Mouse (Mus musculus) v-Abl transformed pro-B cells (cell line): Measurements from ENCODE around the gene Hoxd3.

Source experiments
- in situ Hi-C, 2 experiments: fragments of 400-800 bp; cut with MboI; formaldehyde crosslinking; loops; one replicate each; pipeline ENCODE4 v1.15.1; 2025; ENCODE audit not compliant: unreplicated experiment in 2 of 2

The Hoxd3 gene

DNA sequence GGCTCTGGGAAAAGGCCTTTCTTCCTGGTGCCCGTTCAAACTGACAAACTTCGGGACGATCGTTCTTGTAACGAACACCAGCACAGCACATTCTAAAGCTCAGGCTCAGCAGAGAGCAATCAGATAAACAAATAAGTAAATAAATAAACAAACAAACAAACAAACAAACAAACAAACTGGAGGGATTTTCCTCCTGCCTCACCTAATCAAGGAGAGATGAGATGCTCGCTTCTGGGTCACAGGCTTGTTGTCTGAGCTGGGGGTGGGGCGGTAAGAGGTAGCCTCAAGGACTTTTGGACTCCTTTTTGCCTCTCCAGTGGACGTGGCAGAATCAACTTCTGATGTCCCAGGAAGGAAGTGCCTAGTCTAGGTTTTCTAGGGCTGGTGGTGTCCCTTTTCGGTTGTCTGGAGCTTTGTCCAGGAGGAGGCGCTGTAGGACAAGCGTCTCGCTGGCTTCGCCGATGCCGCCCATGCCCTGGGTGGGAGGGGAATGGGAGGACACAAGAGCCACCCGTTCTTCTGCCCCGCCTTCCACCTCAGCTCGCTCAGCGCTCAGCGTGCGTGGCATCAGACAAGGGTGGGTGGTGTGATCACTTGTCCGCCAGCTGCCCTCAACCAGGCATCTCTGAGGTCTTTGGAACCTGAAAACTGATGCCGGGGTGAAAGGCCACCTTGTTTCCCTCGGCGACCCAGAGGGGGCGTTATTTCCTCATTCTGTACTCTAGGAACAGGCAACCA is 3.9 kb downstream of the Hoxd3 start:
- in situ Hi-C loops, result loop anchor here (5.0 to 25.0 kb wide), 7 partner anchors 247 to 1247 kb away; no protein-coding TSS in a partner anchor

DNA sequence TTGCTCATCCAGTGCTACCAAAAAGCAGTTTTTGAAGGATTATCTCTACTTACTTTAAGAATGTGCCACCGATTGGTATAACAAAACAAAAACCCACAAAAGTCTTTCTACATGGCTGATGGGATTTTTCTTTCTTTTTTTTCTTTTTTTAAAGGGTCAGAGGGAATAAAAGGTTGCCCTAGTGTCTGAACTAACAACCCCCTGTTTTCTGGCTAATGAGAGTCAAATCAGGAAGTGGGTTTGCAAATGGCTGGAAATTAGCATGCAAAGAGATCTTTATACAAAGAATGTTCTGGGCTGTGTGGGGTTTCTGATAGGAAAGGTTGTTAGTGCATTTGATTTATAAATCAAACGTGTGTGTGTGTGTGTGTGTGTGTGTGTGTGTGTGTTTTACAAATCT is 8.7 kb downstream of the Hoxd3 start:
- in situ Hi-C loops, result loop anchor here (25.0 kb wide), 4 partner anchors 342 to 1242 kb away; no protein-coding TSS in a partner anchor

DNA sequence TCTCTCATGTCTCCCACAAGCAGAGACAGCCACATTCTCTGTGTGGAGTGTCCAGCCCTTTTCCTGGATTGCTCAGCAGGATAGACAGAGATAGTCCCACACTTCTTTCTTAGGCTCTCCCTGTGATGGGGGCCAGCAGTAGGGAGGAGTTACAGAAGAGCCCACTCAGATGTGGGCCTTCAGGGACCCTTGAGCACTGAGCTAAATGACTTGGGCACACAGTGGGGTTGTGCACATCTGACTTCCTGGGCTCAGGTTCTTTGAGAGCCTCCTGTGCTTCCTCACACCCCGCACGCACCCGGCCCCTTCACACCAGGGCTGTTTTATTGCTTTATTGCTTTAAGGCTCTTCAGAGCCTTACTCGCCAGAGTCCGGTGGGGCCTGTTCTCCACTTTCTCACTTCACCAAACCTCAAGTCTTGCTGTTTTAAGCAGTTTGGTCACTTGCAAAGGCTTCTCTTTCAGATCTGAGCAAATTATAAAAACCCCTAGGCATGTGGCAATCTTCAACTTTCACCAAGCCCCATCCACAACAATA is 9.3 kb downstream of the Hoxd3 start:
- in situ Hi-C loops, result loop anchor here (25.0 kb wide), 4 partner anchors 341 to 1241 kb away; no protein-coding TSS in a partner anchor

DNA sequence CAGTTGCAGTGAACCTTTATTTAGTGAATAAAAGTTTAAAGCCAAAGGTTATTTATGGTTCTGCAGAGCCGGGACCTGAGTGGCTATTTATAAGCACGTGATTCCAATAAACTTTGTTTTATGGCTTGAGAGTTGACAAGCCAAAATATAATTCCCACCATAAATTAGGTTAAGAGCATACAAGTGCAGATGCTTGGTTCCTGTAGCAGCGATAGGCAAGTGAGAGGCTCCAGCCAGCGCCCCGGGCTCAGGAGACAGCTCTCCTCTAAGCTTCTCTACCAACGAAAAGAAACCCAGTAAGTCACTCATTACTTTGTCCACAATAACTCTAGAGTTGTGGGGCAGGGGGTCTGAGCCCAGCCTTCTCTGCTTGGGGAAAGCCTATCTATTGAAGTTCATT is 10.2 kb downstream of the Hoxd3 start:
- in situ Hi-C loops, result loop anchor here (25.0 kb wide), 4 partner anchors 340 to 1240 kb away; no protein-coding TSS in a partner anchor

DNA sequence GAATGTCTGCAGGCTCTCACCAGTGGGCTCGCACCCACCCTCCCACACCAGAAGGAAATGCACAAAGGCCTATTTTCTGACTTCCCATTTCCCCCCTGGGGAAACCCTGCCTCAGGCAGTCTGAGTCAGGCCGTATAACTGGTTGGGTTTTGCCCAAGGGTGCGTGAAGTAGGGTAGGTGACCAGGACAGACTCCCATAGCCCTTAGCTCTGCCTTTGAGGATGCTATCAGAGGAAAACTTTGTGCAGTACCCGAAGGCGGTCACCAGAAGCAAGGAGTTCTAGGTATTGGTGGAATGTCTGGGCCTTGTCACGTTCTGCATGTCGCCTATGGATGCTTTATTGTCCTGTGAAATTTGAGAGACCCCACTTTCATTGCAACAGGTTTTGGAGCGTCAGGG is 11.2 kb downstream of the Hoxd3 start:
- in situ Hi-C loops, result loop anchor here (25.0 kb wide), 4 partner anchors 339 to 1239 kb away; no protein-coding TSS in a partner anchor

DNA sequence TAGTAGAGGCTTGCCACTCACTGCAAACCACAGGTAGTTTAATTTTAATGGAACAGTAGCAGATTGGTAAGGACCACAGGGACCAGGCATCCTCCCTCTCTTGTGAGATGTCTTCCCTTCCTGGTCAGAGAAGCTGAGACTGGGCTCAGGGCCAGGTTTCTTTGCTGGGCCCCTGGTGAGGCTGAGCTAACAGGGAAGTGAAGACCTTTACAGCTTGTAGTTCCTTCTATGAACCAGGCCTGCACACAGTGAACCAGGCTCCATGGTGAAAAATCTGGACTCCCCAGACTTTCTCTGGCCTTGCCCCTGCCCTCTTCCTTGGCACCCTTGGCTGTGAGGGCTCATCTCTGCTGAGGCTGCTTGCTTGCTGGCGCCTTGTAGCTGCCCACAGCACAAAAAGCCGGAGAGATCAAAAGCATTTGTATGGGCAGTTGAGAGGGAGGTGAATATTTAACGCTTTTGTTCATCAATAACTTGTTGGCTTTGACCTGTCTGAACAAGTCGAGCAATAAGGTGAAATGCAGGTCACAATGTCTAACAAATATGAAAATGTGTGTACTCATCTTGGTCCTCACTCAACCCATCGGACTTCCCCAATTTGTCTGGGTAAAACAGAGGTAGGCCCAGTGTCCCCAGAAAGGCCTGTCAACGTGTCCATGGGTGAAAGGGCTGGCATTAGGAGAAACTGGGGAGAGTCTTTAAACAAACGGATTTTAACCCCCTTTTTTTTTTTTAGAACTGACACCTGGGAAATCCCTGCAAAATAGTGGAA is 12.7 kb downstream of the Hoxd3 start:
- in situ Hi-C loops, result loop anchor here (25.0 kb wide), 5 partner anchors 338 to 1288 kb away; no protein-coding TSS in a partner anchor

DNA sequence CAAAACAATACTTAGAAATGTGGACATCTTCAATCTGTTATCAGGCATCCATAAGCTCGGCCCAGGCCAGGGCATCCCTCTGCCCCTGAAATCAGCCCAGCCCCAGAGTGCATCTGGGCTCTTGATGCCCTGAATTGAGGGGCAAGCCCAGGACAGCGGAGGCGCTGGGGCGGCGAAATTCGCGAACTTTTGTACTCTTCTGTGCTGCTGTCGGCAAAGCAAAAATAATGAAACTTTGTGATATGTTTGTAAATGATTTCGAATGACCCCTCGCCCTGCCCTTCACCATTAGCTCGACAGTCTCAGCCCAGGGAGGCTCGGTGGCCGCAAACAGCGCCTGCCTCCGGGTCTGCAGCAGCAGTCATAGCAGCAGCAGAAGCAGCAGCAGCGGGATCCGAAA is 13.4 kb downstream of the Hoxd3 start:
- in situ Hi-C loops, result loop anchor here in 1 of 2 experiments (25.0 kb wide), 1 partner anchor 1287 kb away; no protein-coding TSS in a partner anchor

DNA sequence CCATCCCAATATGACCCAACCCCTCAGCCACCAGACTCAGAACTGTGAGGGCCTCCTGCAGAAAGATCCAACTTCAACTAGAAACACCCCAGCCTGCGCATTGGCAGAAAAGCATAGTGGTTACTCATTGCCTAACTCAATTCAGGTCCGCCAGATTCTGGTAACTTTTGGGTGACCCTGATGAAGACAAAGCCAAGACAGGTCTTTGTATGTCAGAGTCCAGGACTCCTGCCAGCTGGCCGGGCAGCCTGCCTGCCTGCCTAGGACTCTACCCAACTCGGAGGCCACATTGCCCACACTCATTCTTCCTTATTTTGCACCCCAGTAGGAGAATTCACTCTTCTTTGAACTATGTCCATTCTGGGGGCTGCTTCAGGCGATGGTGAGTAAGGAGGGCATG is 14.8 kb downstream of the Hoxd3 start, which contains the start of gene Gm28230:
Gm28230 (plus strand) TSS at position 178 of the 400 bp plus-strand sequence.
- in situ Hi-C loops, result loop anchor here in 1 of 2 experiments (25.0 kb wide), 1 partner anchor 1286 kb away; no protein-coding TSS in a partner anchor

DNA sequence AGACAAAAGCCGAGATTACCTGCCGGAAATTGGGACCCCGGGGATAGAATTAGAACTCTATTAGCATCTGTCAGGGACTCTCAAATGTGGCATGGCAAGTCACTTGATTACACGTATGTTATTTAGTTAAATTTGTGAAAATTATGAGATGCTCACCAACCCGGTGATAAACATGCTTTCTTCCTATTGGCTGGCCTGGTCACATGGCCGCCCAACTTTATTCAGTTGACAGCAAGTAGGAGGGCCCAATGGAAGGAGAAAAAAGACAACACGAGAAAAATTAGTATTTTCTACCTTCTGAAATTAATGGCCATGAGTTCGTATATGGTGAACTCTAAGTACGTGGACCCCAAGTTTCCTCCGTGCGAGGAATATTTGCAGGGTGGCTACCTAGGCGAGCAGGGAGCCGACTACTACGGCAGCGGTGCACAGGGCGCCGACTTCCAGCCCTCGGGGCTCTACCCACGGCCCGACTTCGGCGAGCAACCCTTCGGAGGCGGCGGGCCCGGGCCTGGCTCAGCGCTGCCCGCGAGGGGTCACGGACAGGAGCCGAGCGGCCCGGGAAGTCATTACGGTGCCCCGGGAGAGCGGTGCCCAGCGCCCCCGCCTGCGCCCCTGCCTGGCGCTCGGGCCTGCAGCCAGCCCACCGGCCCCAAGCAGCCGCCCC is 15.4 kb downstream of the Hoxd3 start:
- in situ Hi-C loops, result loop anchor here in 1 of 2 experiments (25.0 kb wide), 1 partner anchor 1285 kb away; no protein-coding TSS in a partner anchor

DNA sequence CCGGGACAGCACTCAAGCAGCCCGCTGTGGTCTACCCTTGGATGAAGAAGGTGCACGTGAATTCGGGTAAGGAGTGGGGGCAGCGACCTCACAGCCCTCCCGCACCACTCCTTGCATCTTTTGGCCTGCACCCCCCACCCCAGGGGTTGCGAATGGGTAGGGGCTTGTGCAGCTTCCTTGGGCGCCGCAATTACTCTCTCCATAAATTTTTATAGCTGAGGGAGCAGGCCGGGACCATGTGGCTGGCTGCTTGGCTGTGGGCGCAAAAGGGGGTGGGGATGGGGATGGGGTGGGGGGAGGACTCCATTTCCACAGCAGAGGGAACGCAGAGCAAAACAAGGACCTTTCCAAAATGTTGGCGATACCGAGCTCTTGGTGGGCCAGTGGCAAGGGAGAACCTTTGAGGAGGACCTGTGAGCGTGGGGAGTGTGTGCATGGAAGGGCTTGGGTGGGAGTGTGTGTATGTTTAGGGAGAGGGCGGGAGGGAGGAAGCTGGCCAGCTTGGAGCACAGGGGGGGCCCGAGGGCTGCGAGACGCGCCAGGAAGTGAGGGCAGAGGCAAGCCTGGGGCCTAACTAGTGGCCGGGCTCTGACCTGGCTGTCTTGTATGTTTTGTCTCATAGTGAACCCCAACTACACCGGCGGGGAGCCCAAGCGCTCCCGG is 16.0 kb downstream of the Hoxd3 start:
- in situ Hi-C loops, result loop anchor here in 1 of 2 experiments (25.0 kb wide), 1 partner anchor 1285 kb away; no protein-coding TSS in a partner anchor

DNA sequence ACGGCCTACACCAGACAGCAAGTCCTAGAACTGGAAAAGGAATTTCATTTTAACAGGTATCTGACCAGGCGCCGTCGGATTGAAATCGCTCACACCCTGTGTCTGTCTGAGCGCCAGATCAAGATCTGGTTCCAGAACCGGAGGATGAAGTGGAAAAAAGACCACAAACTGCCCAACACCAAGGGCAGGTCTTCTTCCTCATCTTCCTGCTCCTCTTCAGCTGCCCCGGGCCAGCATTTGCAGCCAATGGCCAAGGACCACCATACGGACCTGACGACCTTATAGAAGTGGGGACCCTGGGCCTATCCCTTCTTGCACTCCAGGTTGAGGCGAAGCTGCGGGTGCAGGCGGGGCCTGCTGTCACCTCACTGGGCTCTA is 16.6 kb downstream of the Hoxd3 start:
- in situ Hi-C loops, result loop anchor here in 1 of 2 experiments (25.0 kb wide), 1 partner anchor 1284 kb away; no protein-coding TSS in a partner anchor

DNA sequence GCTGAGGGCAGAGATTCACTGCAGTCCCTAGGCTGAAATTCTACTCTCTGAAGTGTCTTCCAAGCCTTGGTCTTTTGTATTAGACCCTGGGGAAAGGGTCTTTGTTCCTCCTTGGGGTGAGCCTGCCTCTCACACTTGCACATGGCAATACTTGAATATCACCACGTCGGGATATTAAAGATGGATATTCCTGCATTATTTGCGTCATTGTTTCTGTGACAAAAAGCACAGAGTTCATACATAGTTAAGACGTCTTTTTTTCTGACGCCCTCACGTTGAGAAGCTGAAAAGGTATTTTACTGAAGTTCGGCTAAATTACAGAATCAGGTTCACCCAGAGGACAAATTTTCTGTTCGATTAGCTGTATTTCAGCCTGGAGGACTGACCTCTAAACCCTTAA is 18.6 kb downstream of the Hoxd3 start:
- in situ Hi-C loops, result loop anchor here in 1 of 2 experiments (25.0 kb wide), 1 partner anchor 1282 kb away; no protein-coding TSS in a partner anchor

DNA sequence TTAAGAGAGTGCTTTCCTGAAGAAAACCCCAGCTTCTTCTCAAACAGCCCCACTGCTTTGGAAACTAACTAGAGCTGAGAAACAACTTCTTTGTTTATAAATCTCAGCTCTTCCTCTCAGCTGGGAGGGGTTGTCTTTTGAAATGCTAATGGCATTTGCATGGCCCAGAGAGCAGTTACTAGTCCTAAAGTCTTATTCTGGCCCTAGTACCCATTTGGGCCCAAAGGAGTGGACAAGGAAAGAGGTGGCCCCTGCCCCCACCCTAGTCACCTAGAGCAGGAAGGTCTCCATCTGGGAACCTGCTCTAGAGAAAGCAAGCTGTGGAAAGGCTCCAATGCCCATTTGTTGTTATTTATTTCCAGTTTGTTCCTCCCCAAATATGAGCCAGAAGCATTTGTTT is 19.3 kb downstream of the Hoxd3 start:
- in situ Hi-C loops, result loop anchor here in 1 of 2 experiments (25.0 kb wide), 1 partner anchor 1281 kb away; no protein-coding TSS in a partner anchor

DNA sequence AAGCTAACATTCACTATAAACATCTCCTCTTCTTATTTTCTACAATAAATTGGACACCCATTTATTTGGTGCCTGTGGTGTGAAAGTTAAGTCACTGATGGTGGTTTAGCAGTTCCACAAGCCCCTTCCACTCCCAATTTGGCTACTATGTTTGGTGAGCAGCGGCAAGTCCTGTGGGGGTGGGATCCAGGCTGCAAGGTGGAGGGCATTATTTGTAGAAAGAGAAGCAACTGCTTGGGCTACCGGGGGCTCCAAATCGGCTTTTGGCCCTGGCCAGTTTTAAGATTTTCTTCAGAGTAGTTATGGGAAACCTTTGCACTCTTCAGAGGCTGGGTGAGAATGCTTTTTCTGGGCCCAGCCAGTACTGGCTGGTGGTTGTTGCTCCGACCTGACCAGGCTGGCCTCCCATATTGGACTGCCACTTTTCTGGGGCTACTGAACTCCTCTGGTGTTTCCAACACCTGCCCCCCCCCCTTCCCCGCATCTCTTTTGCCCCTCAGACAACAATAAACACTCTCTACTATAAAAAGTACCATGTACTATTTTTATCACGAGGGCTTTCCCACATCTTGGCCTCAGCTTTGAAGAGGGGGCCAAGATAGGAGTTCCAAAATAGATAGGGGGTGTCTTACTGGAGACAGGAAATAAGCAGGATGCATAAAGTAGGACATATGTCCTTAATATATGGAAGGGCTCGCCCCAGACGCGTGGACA is 20.2 kb downstream of the Hoxd3 start:
- in situ Hi-C loops, result loop anchor here in 1 of 2 experiments (25.0 kb wide), 1 partner anchor 1280 kb away; no protein-coding TSS in a partner anchor

DNA sequence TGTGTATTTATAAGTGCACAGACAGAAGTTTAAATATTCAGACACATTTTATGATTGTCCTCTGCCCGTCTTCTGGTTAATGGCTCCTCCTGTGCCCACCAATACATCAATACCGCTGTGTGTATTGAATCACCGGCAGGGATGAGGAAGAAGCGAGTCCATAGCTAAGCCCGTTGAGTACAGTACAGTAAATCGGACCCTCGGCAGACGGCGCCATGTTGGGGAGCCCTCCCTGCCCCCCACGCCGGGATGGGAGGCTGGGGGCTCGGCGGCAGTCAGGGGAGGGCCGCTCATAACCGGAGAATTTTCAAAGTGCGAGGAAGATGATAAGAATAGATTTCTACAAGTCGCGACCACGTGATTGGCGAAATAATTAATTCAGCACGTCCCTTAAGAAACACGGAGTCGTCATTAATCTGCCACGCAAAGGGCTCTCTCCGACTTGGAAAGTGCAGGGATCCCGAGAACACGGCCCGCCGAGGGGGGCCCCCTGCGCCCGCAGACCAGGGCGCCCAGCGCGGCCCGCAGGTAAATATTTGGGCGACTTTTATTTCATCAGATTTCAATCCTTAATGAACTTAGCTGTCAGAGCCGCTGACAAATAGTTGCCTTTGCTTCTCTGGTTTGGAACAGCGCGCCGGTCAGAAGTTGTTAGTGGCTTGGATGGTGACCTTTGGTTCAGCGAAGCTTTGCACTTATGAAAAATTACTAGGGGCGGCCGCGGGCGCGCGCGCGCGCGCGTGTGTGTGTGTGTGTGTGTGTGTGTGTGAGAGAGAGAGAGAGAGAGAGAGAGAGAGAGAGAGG is 21.0 kb downstream of the Hoxd3 start:
- in situ Hi-C loops, result loop anchor here in 1 of 2 experiments (25.0 kb wide), 1 partner anchor 1280 kb away; no protein-coding TSS in a partner anchor

DNA sequence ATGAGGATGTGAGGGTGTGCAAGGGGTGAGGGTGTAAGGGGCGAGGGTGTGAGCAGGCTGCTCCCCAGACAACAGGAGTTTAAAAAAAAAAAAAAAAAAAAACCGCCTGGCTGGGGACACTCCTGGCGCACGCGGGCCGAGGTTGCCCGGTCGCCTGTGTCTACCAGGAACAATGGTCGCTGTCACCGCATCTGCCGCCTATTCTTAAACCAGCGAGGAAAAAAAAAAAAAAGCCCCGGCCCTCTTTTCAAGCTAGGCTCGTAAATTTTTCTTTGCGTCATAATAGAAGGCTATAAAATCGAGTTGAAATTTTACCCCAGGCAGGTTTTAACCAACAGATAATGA is 21.6 kb downstream of the Hoxd3 start:
- in situ Hi-C loops, result loop anchor here in 1 of 2 experiments (25.0 kb wide), 1 partner anchor 1279 kb away; no protein-coding TSS in a partner anchor

DNA sequence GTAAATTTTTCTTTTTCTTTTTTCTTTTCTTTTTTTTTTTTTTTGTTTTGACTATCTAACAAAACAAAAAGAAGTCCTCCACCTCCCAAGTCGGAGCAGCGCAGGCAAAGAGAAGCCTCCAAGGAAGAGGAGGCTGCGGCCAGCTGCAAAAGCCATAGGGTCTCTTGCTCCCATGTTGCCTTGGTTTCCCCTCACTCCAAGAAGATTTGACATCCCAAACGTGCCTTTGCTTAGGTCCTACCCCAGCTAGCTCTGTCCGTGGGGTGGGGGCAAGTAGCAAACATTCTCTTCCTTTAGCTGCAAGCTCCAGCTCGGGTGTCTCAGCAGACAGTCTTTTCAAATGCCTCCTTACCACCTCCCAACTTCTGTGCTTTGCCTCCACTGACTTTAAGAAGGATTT is 22.0 kb downstream of the Hoxd3 start:
- in situ Hi-C loops, result loop anchor here in 1 of 2 experiments (25.0 kb wide), 1 partner anchor 1279 kb away; no protein-coding TSS in a partner anchor

DNA sequence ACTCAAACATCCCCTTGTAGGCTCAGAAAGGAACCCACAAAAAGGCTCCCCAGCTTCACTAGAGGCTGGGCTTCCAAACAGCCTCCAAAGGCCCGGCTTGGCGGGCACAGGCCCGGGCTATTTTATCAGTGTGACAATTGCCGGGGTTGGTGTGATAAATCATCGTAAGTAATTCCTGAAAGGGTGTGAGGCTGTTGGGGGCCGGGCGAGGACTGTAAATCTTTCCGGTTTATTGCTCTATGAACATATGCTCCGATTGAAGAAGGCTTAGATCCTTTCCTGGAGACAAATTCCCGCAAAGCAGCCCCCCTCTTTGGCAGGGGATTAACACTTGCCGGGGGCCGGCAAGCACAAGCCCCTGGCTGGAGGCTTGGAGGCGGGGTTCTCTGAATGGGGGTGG is 22.7 kb downstream of the Hoxd3 start:
- in situ Hi-C loops, result loop anchor here in 1 of 2 experiments (25.0 kb wide), 1 partner anchor 1278 kb away; no protein-coding TSS in a partner anchor
